Mouse (Mus musculus): ENCODE measurements around the gene Hist1h2bl.

DNA sequence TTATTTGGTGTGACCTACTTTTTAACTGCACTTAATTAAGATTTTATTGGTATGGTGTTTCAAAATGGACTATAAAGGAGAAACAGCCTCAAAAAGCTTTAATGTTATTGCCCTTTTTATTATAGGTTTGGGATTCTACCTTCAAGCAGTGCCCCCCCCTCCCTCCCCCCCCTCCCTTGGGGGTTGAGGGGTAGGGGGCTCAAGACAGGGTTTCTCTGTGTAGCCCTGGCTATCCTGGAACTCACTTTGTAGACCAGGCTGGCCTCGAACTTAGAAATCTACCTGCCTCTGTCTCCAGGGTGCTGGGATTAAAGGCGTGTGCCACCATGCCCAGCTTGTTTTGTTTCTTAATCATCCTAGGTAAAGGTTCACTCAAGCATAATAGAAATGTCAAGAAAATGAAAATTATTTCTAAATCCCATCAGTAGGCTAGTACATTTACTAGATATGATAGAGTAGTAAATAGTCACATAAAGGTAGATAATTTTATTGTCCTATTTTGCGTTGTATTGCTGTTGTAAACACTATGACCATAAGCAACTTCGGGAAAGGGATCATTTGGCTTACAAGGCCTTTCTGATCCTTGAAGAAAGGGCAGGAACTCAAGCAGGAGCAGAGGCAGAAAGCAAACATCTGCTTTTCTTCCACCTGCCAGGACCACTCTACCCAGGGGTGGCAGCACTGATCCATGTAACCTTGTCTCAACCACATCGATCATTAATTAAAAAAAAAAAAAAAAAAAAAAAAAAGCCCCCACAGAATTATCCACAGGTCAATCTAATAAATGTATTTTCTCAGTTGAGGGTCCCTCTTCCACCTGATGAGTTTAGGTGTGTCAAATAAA is 7.3 kb upstream of the Hist1h2bl start:
- TF ChIP-seq POLR2A (IDR thresholded peaks at IDR 0.05; ENCODE audit: extremely low read depth, insufficient read depth, low read length) (no peak), CTCF (IDR thresholded peaks at IDR 0.05; ENCODE audit: low read depth, low read length) (no peak)
